In the genomic region with DNA sequence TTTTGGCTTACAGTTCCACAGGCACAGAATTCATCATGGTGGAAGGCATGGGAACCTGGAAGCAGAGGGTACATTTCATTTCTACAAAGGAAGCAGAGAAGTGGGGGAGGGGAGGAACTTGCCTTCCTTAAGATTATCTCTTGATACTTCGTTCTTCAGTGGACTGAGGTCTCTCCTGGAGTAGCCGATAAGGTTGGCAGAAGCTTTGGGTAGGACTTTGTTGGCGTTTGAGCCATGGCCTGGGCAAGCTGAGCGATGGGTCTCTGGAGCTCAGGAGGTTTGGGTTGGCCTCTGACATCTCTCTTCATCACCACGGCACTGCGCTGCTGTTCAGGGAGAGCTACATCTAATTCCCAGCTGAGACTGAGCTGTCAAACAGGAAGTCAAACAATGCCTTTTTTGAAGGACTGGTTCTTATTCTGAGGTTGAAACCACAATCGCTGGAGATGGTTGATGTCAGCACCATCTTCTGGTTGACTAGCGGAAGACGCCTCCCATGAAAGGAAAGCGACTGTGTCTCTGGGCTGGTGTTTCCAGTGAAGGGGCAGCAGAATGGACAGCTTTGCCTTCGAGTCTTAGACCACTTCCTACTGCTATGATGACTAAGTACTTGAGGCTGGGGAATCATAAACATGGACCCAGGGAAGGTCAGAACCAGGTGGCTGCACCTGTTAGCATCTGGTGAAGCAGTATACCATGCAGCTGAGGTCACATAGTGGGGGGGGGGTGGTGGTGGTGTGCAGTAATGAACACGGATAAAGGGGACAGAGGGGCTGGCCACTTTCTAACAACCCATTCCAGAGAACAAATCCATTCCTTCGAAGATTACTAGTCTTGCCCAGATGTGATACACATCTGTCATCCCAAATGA, we compare ENCODE assay signal across 11 mouse cellular contexts.
DNase-seq lines count a peak whose midpoint lies in the region; ATAC-seq lines count a peak whose summit lies in the region.
"Had no signal": no experiment of that assay in that cellular context is flagged by ENCODE, and none has a peak within 500 bp of the region (broad histone marks: within the 10 kb centered on the region; RNA-seq: fewer than 3 reads in every experiment).

No protein-coding gene starts in this region.

- H3K4me2 ChIP-seq in midbrain, embryonic 11.5 days: no peak overlapping the region

- H3K9ac ChIP-seq in midbrain, embryonic 11.5 days (ENCODE audit: low read length): no peak overlapping the region

- H3K27ac ChIP-seq in midbrain, embryonic 10.5 days (replicated peaks): peak overlapping the region; percentile 77
- H3K27ac ChIP-seq in midbrain, embryonic 11.5 days (ENCODE audit: low read depth, low read length): no peak overlapping the region

- WGBS in midbrain, embryonic 10.5 days: 87% methylated on average over 13 of the region's 13 CpGs
- 85% methylated on average over 13 of the region's 13 CpGs for WGBS in midbrain, embryonic 11.5 days

- no peak for ATAC-seq in midbrain, embryonic 11.5 days (ENCODE audit: low FRiP score)
- peak; percentile 59; the same call in 1 of the 2 replicates for ATAC-seq in granulocyte monocyte progenitor cell, adult 5-6 weeks (replicated peaks; ENCODE audit: poor library complexity, severe bottlenecking)
- ATAC-seq in megakaryocyte-erythroid progenitor cell, adult 5-6 weeks (replicated peaks; ENCODE audit: low FRiP score, low TSS enrichment, poor library complexity, severe bottlenecking): peak; percentile 58
- ATAC-seq: lung, postnatal 0 days had no signal

- H3K4me1 ChIP-seq in midbrain, embryonic 10.5 days: peaks cover 43% of the 10 kb centered on the region
- H3K4me1 ChIP-seq in midbrain, embryonic 11.5 days (ENCODE audit: control insufficient read depth, insufficient read depth, low read length): peaks cover 20% of the 10 kb centered on the region; the same call in 1 of the 2 replicates

- H3K9me3 ChIP-seq in midbrain, embryonic 10.5 days (replicated peaks): no peaks in the 10 kb centered on the region
- no peaks in the 10 kb centered on the region for H3K9me3 ChIP-seq in midbrain, embryonic 11.5 days (ENCODE audit: control insufficient read depth, low read length)

- DNase-seq in midbrain, embryonic 10.5 days (ENCODE audit: low spot score): no peak
- no peak for DNase-seq in midbrain, embryonic 11.5 days (ENCODE audit: low spot score, missing footprints)
- peak; percentile 17 for DNase-seq in thymus, postnatal 4 days
- DNase-seq in frontal cortex, postnatal 14 days (ENCODE audit: low spot score in 2 of 2): no peak
- no peak for DNase-seq in right cerebral cortex, postnatal 10 days (ENCODE audit: low spot score in 2 of 2)
- no peak for DNase-seq in adrenal gland, adult 18-20 months (ENCODE audit: low spot score in 2 of 2)
- DNase-seq: adrenal gland, postnatal 25 days; heart, postnatal 4 days had no signal

- no peaks in the 10 kb centered on the region for H3K36me3 ChIP-seq in midbrain, embryonic 10.5 days
- H3K36me3 ChIP-seq in midbrain, embryonic 11.5 days (ENCODE audit: control insufficient read depth, insufficient read depth, low read length): no peaks in the 10 kb centered on the region

- H3K4me3 ChIP-seq in midbrain, embryonic 10.5 days: no peak overlapping the region
- no peak overlapping the region for H3K4me3 ChIP-seq in midbrain, embryonic 11.5 days (ENCODE audit: low read depth, low read length)

- no peaks in the 10 kb centered on the region for H3K27me3 ChIP-seq in midbrain, embryonic 10.5 days (ENCODE audit: low read depth, poor library complexity, severe bottlenecking)
- H3K27me3 ChIP-seq in midbrain, embryonic 11.5 days (ENCODE audit: control insufficient read depth, insufficient read depth, low read length): no peaks in the 10 kb centered on the region
